Mouse (Mus musculus) midbrain, embryonic 12.5 days (tissue): ENCODE data around the gene Ptgis. TPM values are rescaled to one million over a fixed set of nuclear protein-coding genes. Genes with fewer than 3 reads are reported as not detected.
A peak's percentile ranks its signal among the peaks of the same experiment; 100 is the strongest.

ENCODE experiments used
- ATAC-seq: fragments of 200-750 bp; cut with Nextera tagmentation; 2 replicates; pipeline ENCODE4 v1.8.0; 2017; ENCODE audit warnings: low read depth, moderate TSS enrichment, moderate library complexity; ENCODE audit not compliant: low FRiP score
- H3K27ac ChIP-seq: fragments of 300-500 bp; sonication (generic); replicated peaks from 2 replicates; pipeline ENCODE4 v1.5.1; 2016; ENCODE audit warnings: mild to moderate bottlenecking
- H3K27me3 ChIP-seq: fragments of 300-500 bp; sonication (generic); 2 replicates; pipeline ENCODE4 v1.6.1; 2016; ENCODE audit warnings: mild to moderate bottlenecking
- H3K36me3 ChIP-seq: fragments of 300-500 bp; sonication (generic); 2 replicates; pipeline ENCODE4 v1.6.1; 2016
- H3K4me1 ChIP-seq: fragments of 300-500 bp; sonication (generic); 2 replicates; pipeline ENCODE4 v1.6.1; 2016
- H3K4me2 ChIP-seq: fragments of 300-500 bp; sonication (generic); replicated peaks from 2 replicates; pipeline ENCODE4 v1.6.1; 2016; ENCODE audit warnings: mild to moderate bottlenecking, moderate library complexity
- H3K4me3 ChIP-seq: fragments of 300-500 bp; sonication (generic); 2 replicates; pipeline ENCODE4 v1.5.1; 2016; ENCODE audit warnings: mild to moderate bottlenecking
- H3K9ac ChIP-seq: fragments of 300-500 bp; sonication (generic); replicated peaks from 2 replicates; pipeline ENCODE4 v1.6.1; 2016; ENCODE audit warnings: mild to moderate bottlenecking, moderate library complexity
- H3K9me3 ChIP-seq: fragments of 300-500 bp; sonication (generic); 2 replicates; pipeline ENCODE4 v1.6.1; 2016; ENCODE audit warnings: mild to moderate bottlenecking
- whole genome bisulfite sequencing: fragments of 180-500 bp; shearing (Covaris S2); methylation state at CpG from one replicate; pipeline ENCODE4 v1.1.7; 2016; 5-methylcytosine and 5-hydroxymethylcytosine counted together
- polyA plus RNA-seq: library from polyadenylated mRNA; unstranded; fragments of >200 nt; fragmentation: Nextera tagmentation; extraction: Ambion mirVana; gene quantifications from 2 replicates; pipeline ENCODE4 v1.2.1, GENCODE M21; 2016

Ptgis gene
- 6.9 and 9.1 TPM in 2 replicates for polyA plus RNA-seq

- 3% methylated on average over 44 of the region's 45 CpGs for WGBS
- Histone ChIP-seq H3K4me3 (peak within 1 kb of the TSS; percentile 48), H3K4me2 (peak within 1 kb of the TSS; percentile 96), H3K27ac (no peak within 1 kb of the TSS), H3K36me3 (no peaks in the 10 kb centered on the region), H3K9me3 (no peaks in the 10 kb centered on the region), H3K4me1 (peaks cover 15% of the 10 kb centered on the region), H3K9ac (peak within 1 kb of the TSS; percentile 69), H3K27me3 (peaks cover 32% of the 10 kb centered on the region)
- peak; percentile 38; the same call in 1 of the 2 replicates for ATAC-seq
These were observed at the start of gene Ptgis for GRCm38 (mm10) chr2:167240008-167240964. Gene Ptgis (minus strand): TSS chr2:167240604.

- no peak overlapping the region for H3K27ac ChIP-seq
- no peak overlapping the region for H3K4me3 ChIP-seq
- H3K9ac ChIP-seq: no peak overlapping the region
- no peak overlapping the region for H3K4me2 ChIP-seq
- H3K9me3 ChIP-seq: no peaks in the 10 kb centered on the region
- H3K4me1 ChIP-seq: 0 out of 2 replicates have a peak, but pooled peaks cover 6% of the 10 kb centered on the region
- no peak for ATAC-seq
- no peaks in the 10 kb centered on the region for H3K36me3 ChIP-seq
- WGBS: 93% methylated on average over 13 of the region's 13 CpGs
- peaks cover 9% of the 10 kb centered on the region; the same call in 1 of the 2 replicates for H3K27me3 ChIP-seq
These were observed 41.1 kb upstream of the Ptgis start for GRCm38 (mm10) chr2:167281461-167281860.

GRCm38 (mm10) chr2:167280986-167281310 lies 40.5 kb upstream of the Ptgis start:
- Histone ChIP-seq H3K4me3 (no peak overlapping the region), H3K27me3 (peaks cover 9% of the 10 kb centered on the region; the same call in 1 of the 2 replicates)

GRCm38 (mm10) chr2:167280090-167280985 lies 39.9 kb upstream of the Ptgis start:
- H3K4me3 ChIP-seq: no peak overlapping the region
- WGBS: 46% methylated on average over 26 of the region's 26 CpGs
- H3K9me3 ChIP-seq: no peaks in the 10 kb centered on the region
- H3K36me3 ChIP-seq: no peaks in the 10 kb centered on the region
- H3K27ac ChIP-seq: no peak overlapping the region
- H3K27me3 ChIP-seq: peaks cover 9% of the 10 kb centered on the region; the same call in 1 of the 2 replicates
- no peak overlapping the region for H3K4me2 ChIP-seq
- H3K9ac ChIP-seq: no peak overlapping the region
- peak; percentile 41; the same call in 1 of the 2 replicates for ATAC-seq
- H3K4me1 ChIP-seq: 0 out of 2 replicates have a peak, but pooled peaks cover 6% of the 10 kb centered on the region

More at GRCm38 (mm10) chr2:167280986-167281310, 40.5 kb upstream of the Ptgis start:
- 0 out of 2 replicates have a peak, but pooled peaks have one; percentile 30 for ATAC-seq
- H3K4me2 ChIP-seq: no peak overlapping the region
- no peaks in the 10 kb centered on the region for H3K36me3 ChIP-seq
- no peaks in the 10 kb centered on the region for H3K9me3 ChIP-seq
- WGBS: 84% methylated on average over 4 of the region's 4 CpGs
- 0 out of 2 replicates have a peak, but pooled peaks cover 6% of the 10 kb centered on the region for H3K4me1 ChIP-seq
- no peak overlapping the region for H3K9ac ChIP-seq
- H3K27ac ChIP-seq: no peak overlapping the region

- H3K9ac ChIP-seq: no peak overlapping the region
- 0 out of 2 replicates have a peak, but pooled peaks cover 6% of the 10 kb centered on the region for H3K4me1 ChIP-seq
- peak; percentile 16; the same call in 1 of the 2 replicates for ATAC-seq
- no peak overlapping the region for H3K27ac ChIP-seq
- H3K9me3 ChIP-seq: no peaks in the 10 kb centered on the region
- H3K4me2 ChIP-seq: no peak overlapping the region
- H3K4me3 ChIP-seq: no peak overlapping the region
- H3K36me3 ChIP-seq: no peaks in the 10 kb centered on the region
- WGBS: 56% methylated on average over 17 of the region's 17 CpGs
- H3K27me3 ChIP-seq: peaks cover 9% of the 10 kb centered on the region; the same call in 1 of the 2 replicates
These were observed 38.5 kb upstream of the Ptgis start for GRCm38 (mm10) chr2:167278751-167279526.

GRCm38 (mm10) chr2:167278011-167278410 lies 37.6 kb upstream of the Ptgis start:
- Histone ChIP-seq H3K9ac (no peak overlapping the region), H3K4me3 (no peak overlapping the region), H3K4me1 (0 out of 2 replicates have a peak, but pooled peaks cover 6% of the 10 kb centered on the region), H3K27ac (no peak overlapping the region), H3K27me3 (peaks cover 9% of the 10 kb centered on the region; the same call in 1 of the 2 replicates), H3K4me2 (no peak overlapping the region), H3K9me3 (no peaks in the 10 kb centered on the region), H3K36me3 (no peaks in the 10 kb centered on the region)
- WGBS: 87% methylated on average over 7 of the region's 7 CpGs
- no peak for ATAC-seq

GRCm38 (mm10) chr2:167277026-167277425 lies 36.6 kb upstream of the Ptgis start:
- Histone ChIP-seq H3K4me3 (no peak overlapping the region), H3K9me3 (no peaks in the 10 kb centered on the region), H3K27me3 (peaks cover 9% of the 10 kb centered on the region; the same call in 1 of the 2 replicates), H3K36me3 (no peaks in the 10 kb centered on the region), H3K9ac (no peak overlapping the region), H3K4me2 (no peak overlapping the region), H3K27ac (no peak overlapping the region), H3K4me1 (0 out of 2 replicates have a peak, but pooled peaks cover 6% of the 10 kb centered on the region)
- 77% methylated on average over 13 of the region's 13 CpGs for WGBS
- no peak for ATAC-seq

- Histone ChIP-seq H3K4me3 (no peak overlapping the region), H3K9ac (no peak overlapping the region)
- 84% methylated on average over 10 of the region's 10 CpGs for WGBS
These were observed 35.5 kb upstream of the Ptgis start for GRCm38 (mm10) chr2:167275856-167276255.

GRCm38 (mm10) chr2:167274713-167275465 lies 34.5 kb upstream of the Ptgis start:
- no peak overlapping the region for H3K9ac ChIP-seq
- no peaks in the 10 kb centered on the region for H3K9me3 ChIP-seq
- no peak for ATAC-seq
- H3K4me1 ChIP-seq: 0 out of 2 replicates have a peak, but pooled peaks cover 5% of the 10 kb centered on the region
- 63% methylated on average over 10 of the region's 10 CpGs for WGBS
- 0 out of 2 replicates have a peak, but pooled peaks cover 3% of the 10 kb centered on the region for H3K27me3 ChIP-seq
- H3K27ac ChIP-seq: no peak overlapping the region
- no peaks in the 10 kb centered on the region for H3K36me3 ChIP-seq
- H3K4me2 ChIP-seq: no peak overlapping the region
- H3K4me3 ChIP-seq: no peak overlapping the region

More at GRCm38 (mm10) chr2:167275856-167276255, 35.5 kb upstream of the Ptgis start:
- no peak for ATAC-seq
- Histone ChIP-seq H3K36me3 (no peaks in the 10 kb centered on the region), H3K9me3 (no peaks in the 10 kb centered on the region), H3K27me3 (peaks cover 9% of the 10 kb centered on the region; the same call in 1 of the 2 replicates), H3K4me1 (0 out of 2 replicates have a peak, but pooled peaks cover 7% of the 10 kb centered on the region), H3K27ac (no peak overlapping the region), H3K4me2 (no peak overlapping the region)

- Histone ChIP-seq H3K4me1 (0 out of 2 replicates have a peak, but pooled peaks cover 5% of the 10 kb centered on the region), H3K27me3 (no peaks in the 10 kb centered on the region), H3K9ac (no peak overlapping the region), H3K4me3 (no peak overlapping the region), H3K36me3 (no peaks in the 10 kb centered on the region), H3K27ac (no peak overlapping the region), H3K4me2 (no peak overlapping the region), H3K9me3 (no peaks in the 10 kb centered on the region)
- WGBS: 82% methylated on average over 13 of the region's 13 CpGs
- no peak for ATAC-seq
These were observed 32.9 kb upstream of the Ptgis start for GRCm38 (mm10) chr2:167273206-167273740.
